Mouse (Mus musculus): ENCODE data around the gene Il25. TPM values are rescaled to one million over a fixed set of nuclear protein-coding genes. Genes with fewer than 3 reads are reported as not detected.
"Not testable (repeated sequence)": the region's sequence is repeated elsewhere in the genome, so short reads cannot be mapped to it uniquely, and the experiment has no call there.

Il25 gene
- polyA plus RNA-seq, 1 experiment from 2014 or later, result not detected

DNA sequence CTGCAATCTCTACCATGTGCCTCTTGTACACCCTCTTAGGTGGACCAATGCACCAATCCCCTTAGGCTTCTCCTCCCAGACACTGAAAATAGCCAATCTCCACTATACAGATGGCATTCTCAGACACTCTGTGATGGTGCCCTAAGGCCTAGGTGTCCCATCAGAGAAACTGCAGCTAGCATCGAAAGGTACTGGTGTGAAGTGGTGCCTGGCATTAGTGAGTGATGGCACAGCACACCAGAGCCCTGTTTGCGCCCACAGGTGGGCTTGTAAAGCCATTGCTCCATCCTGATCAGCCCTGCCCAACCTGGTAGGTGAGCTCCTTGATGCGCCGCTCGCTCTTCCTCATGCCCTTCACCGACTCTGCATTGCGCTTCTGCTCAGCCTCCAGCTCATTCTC is 11.5 kb downstream of the Il25 start:
- no peak overlapping the region for H3K4me2 ChIP-seq (replicated peaks; ENCODE audit: low read depth, low read length)
- H3K9me3 ChIP-seq (ENCODE audit: control insufficient read depth, low read depth, low read length), result no peaks in the 10 kb centered on the region
- no peaks in the 10 kb centered on the region for H3K36me3 ChIP-seq (ENCODE audit: control insufficient read depth, insufficient read depth, low read length)
- 97% methylated on average over 7 of the region's 7 CpGs for WGBS
- H3K27me3 ChIP-seq (ENCODE audit: control insufficient read depth, insufficient read depth, low read length), result no peaks in the 10 kb centered on the region
- no peak overlapping the region for H3K27ac ChIP-seq (ENCODE audit: low read length)
- no peak overlapping the region for H3K4me3 ChIP-seq (ENCODE audit: low read depth, low read length)
- H3K9ac ChIP-seq (replicated peaks; ENCODE audit: low read depth, low read length), result no peak overlapping the region
- H3K4me1 ChIP-seq (ENCODE audit: control insufficient read depth, insufficient read depth, low read length), result no peaks in the 10 kb centered on the region
- ATAC-seq (ENCODE audit: insufficient number of reproducible peaks, insufficient read depth, low FRiP score, low read depth), result no peak

DNA sequence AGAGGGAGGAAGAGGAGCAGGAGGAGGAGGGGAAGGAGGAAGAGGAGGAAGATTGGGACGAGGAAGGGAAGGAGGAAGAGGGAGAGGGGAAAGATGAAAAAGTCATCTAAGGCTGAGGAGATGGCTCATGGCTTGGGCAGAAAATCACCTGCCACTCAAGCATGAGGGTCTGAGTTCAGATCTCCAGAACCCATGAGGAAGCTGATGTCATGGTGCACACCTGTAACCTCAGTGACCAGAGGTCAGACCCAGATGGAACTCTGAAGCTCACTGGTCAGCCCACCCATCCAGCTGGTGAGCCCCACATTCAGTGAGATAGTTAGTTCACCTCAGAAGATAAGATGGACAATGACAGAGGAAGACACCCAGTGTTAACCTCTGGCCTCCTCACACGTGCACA is 12.4 kb downstream of the Il25 start:
- no peaks in the 10 kb centered on the region for H3K4me1 ChIP-seq (ENCODE audit: control insufficient read depth, insufficient read depth, low read length)
- no peaks in the 10 kb centered on the region for H3K36me3 ChIP-seq (ENCODE audit: control insufficient read depth, insufficient read depth, low read length)
- no peaks in the 10 kb centered on the region for H3K27me3 ChIP-seq (ENCODE audit: control insufficient read depth, insufficient read depth, low read length)
- WGBS, result 60% methylated on average over 2 of the region's 2 CpGs
- no peak overlapping the region for H3K4me2 ChIP-seq (replicated peaks; ENCODE audit: low read depth, low read length)
- no peaks in the 10 kb centered on the region for H3K9me3 ChIP-seq (ENCODE audit: control insufficient read depth, low read depth, low read length)
- no peak overlapping the region for H3K9ac ChIP-seq (replicated peaks; ENCODE audit: low read depth, low read length)
- ATAC-seq (ENCODE audit: insufficient number of reproducible peaks, insufficient read depth, low FRiP score, low read depth), result no peak
- H3K4me3 ChIP-seq (ENCODE audit: low read depth, low read length), result no peak overlapping the region
- H3K27ac ChIP-seq (ENCODE audit: low read length), result no peak overlapping the region

DNA sequence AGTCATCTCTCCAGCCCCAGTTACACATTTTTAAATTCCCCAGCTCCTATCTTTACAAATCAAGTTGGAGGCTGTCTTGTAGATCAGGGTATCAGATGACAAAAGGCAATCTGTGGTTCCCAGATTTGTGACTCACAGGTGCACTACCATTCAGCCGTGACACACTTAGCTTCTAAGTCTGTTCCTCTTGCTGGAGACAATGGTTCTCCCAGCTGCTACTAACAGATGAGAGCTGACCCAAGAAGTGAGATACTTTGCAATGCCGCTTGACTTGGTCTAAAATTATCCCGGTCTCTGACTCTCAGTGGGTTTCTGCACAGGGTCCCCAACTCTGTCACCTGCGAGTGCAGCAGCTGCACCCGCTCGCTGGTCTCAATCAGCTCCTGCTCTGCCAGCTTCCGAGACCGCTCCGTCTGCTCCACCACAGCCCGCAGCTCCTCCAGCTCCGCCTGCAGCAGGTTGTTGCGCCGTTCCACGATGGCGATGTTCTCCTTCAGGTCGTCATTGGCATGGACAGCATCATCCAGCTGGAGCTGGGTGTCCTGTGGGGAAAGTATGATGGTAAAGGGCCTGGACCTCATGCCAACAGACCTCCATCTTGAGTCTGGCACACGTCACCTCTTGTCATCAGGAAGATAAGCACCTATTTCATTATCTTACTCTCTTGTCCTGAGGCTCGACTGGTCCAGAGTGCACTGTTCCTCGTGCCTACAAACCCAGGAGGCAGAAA is 13.6 kb downstream of the Il25 start:
- H3K27ac ChIP-seq (ENCODE audit: low read length), result no peak overlapping the region

DNA sequence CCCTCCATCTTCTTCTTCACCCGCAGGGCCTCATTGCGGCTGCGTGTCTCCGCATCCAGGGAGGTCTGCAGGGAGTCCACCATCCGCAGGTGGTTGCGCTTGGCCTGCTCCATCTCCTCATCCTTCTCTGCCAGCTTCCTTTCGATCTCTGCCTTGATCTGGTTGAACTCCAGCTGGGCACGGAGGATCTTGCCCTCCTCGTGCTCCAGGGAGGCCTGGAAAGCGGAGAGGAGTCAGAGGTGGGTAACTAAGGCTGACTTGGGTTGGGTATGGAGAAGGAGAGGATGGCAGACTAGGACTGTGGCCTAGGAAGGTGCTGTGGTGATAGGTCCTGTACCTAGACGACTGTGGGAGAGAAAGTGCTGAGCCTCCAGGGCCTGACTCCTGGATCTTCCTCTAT is 14.5 kb downstream of the Il25 start:
- not testable (repeated sequence) for H3K36me3 ChIP-seq (ENCODE audit: control insufficient read depth, insufficient read depth, low read length); H3K4me2 ChIP-seq (replicated peaks; ENCODE audit: low read depth, low read length); H3K27me3 ChIP-seq (ENCODE audit: control insufficient read depth, insufficient read depth, low read length); H3K27ac ChIP-seq (ENCODE audit: low read length); ATAC-seq (ENCODE audit: insufficient number of reproducible peaks, insufficient read depth, low FRiP score, low read depth); H3K9ac ChIP-seq (replicated peaks; ENCODE audit: low read depth, low read length); H3K9me3 ChIP-seq (ENCODE audit: control insufficient read depth, low read depth, low read length); H3K4me1 ChIP-seq (ENCODE audit: control insufficient read depth, insufficient read depth, low read length); H3K4me3 ChIP-seq (ENCODE audit: low read depth, low read length)
- WGBS, result 81% methylated on average over 8 of the region's 11 CpGs

More for the DNA sequence above, 13.6 kb downstream of the Il25 start:
- H3K4me1 ChIP-seq (ENCODE audit: control insufficient read depth, insufficient read depth, low read length), result no peaks in the 10 kb centered on the region
- H3K27me3 ChIP-seq (ENCODE audit: control insufficient read depth, insufficient read depth, low read length), result no peaks in the 10 kb centered on the region
- no peaks in the 10 kb centered on the region for H3K36me3 ChIP-seq (ENCODE audit: control insufficient read depth, insufficient read depth, low read length)
- no peak for ATAC-seq (ENCODE audit: insufficient number of reproducible peaks, insufficient read depth, low FRiP score, low read depth)
- no peak overlapping the region for H3K4me3 ChIP-seq (ENCODE audit: low read depth, low read length)
- H3K4me2 ChIP-seq (replicated peaks; ENCODE audit: low read depth, low read length), result no peak overlapping the region
- WGBS, result 78% methylated on average over 19 of the region's 19 CpGs
- no peak overlapping the region for H3K9ac ChIP-seq (replicated peaks; ENCODE audit: low read depth, low read length)
- H3K9me3 ChIP-seq (ENCODE audit: control insufficient read depth, low read depth, low read length), result no peaks in the 10 kb centered on the region

DNA sequence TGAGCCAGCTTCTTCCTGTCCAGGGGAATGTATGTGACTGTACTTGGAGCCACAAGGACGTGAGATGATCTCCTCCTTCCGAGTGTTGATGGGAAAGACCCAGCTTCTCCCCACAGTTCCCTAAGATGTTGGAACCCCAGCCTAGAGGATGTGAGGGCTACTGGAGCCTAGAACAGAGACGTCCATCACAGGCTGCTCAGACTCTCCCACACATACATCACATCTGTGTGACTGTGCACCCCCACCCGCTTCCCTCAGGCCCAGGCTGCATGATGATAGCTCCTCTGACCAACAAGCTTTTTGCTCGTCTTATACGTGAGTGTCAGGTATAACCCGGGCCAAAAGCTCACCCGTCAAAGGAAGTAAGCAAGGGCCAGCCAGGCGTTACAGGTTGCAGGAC is 16.3 kb downstream of the Il25 start:
- WGBS, result 86% methylated on average over 9 of the region's 9 CpGs

DNA sequence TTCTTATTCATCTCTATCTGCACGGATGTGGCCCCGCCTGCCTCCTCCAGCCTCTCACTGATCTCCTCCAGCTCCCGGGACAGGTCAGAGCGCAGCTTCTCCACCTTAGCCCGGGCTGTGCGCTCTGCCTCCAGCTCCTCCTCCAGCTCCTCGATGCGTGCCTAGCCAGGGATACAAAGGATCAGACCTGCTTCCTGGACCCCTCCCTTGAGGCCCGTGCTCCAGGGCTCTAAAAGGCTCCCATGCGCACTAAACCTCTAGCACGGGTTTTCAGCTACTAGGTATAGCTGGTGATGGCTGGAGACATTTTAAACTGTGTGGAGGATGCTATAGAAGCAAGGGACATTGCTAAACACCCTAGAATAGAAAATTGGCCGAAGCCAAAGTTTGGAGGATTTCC is 18.0 kb downstream of the Il25 start:
- H3K4me1 ChIP-seq (ENCODE audit: control insufficient read depth, insufficient read depth, low read length), result no peaks in the 10 kb centered on the region
- 56% methylated on average over 12 of the region's 12 CpGs for WGBS
- no peak overlapping the region for H3K9ac ChIP-seq (replicated peaks; ENCODE audit: low read depth, low read length)
- no peak overlapping the region for H3K27ac ChIP-seq (ENCODE audit: low read length)
- H3K4me2 ChIP-seq (replicated peaks; ENCODE audit: low read depth, low read length), result no peak overlapping the region
- H3K4me3 ChIP-seq (ENCODE audit: low read depth, low read length), result no peak overlapping the region
- no peaks in the 10 kb centered on the region for H3K9me3 ChIP-seq (ENCODE audit: control insufficient read depth, low read depth, low read length)
- ATAC-seq (ENCODE audit: insufficient number of reproducible peaks, insufficient read depth, low FRiP score, low read depth), result no peak
- no peaks in the 10 kb centered on the region for H3K36me3 ChIP-seq (ENCODE audit: control insufficient read depth, insufficient read depth, low read length)
- no peaks in the 10 kb centered on the region for H3K27me3 ChIP-seq (ENCODE audit: control insufficient read depth, insufficient read depth, low read length)

More for the DNA sequence above, 16.3 kb downstream of the Il25 start:
- H3K4me2 ChIP-seq (replicated peaks; ENCODE audit: low read depth, low read length), result no peak overlapping the region
- no peak overlapping the region for H3K9ac ChIP-seq (replicated peaks; ENCODE audit: low read depth, low read length)
- no peaks in the 10 kb centered on the region for H3K36me3 ChIP-seq (ENCODE audit: control insufficient read depth, insufficient read depth, low read length)
- no peak for ATAC-seq (ENCODE audit: insufficient number of reproducible peaks, insufficient read depth, low FRiP score, low read depth)
- no peak overlapping the region for H3K27ac ChIP-seq (ENCODE audit: low read length)
- H3K4me3 ChIP-seq (ENCODE audit: low read depth, low read length), result no peak overlapping the region
- no peaks in the 10 kb centered on the region for H3K4me1 ChIP-seq (ENCODE audit: control insufficient read depth, insufficient read depth, low read length)
- no peaks in the 10 kb centered on the region for H3K9me3 ChIP-seq (ENCODE audit: control insufficient read depth, low read depth, low read length)
- H3K27me3 ChIP-seq (ENCODE audit: control insufficient read depth, insufficient read depth, low read length), result no peaks in the 10 kb centered on the region

DNA sequence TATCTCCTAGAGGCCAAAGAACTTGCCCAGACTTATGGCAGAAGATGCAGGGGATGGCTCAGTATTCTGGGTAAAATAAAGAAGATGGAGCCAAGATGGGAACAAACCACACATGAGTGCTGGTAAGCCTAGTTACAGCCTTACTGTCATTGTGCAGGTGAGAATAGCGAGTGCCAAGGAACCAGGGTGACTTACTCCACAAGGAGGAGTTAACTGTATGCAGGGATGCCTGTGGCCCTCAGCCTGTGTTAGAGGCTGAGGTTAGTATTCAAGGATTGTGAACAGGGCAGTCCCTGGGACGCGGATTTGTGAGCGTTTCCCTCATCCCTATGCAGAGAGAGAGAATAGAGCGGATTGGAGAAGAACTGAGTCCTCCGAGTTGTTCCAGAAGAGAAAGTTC is 19.1 kb downstream of the Il25 start:
- H3K4me3 ChIP-seq (ENCODE audit: low read depth, low read length), result no peak overlapping the region
- no peak for ATAC-seq (ENCODE audit: insufficient number of reproducible peaks, insufficient read depth, low FRiP score, low read depth)
- WGBS, result 85% methylated on average over 6 of the region's 6 CpGs
- H3K27me3 ChIP-seq (ENCODE audit: control insufficient read depth, insufficient read depth, low read length), result no peaks in the 10 kb centered on the region
- no peak overlapping the region for H3K27ac ChIP-seq (ENCODE audit: low read length)
- no peak overlapping the region for H3K4me2 ChIP-seq (replicated peaks; ENCODE audit: low read depth, low read length)
- H3K9ac ChIP-seq (replicated peaks; ENCODE audit: low read depth, low read length), result no peak overlapping the region
- H3K36me3 ChIP-seq (ENCODE audit: control insufficient read depth, insufficient read depth, low read length), result no peaks in the 10 kb centered on the region
- H3K4me1 ChIP-seq (ENCODE audit: control insufficient read depth, insufficient read depth, low read length), result no peaks in the 10 kb centered on the region
- H3K9me3 ChIP-seq (ENCODE audit: control insufficient read depth, low read depth, low read length), result no peaks in the 10 kb centered on the region

DNA sequence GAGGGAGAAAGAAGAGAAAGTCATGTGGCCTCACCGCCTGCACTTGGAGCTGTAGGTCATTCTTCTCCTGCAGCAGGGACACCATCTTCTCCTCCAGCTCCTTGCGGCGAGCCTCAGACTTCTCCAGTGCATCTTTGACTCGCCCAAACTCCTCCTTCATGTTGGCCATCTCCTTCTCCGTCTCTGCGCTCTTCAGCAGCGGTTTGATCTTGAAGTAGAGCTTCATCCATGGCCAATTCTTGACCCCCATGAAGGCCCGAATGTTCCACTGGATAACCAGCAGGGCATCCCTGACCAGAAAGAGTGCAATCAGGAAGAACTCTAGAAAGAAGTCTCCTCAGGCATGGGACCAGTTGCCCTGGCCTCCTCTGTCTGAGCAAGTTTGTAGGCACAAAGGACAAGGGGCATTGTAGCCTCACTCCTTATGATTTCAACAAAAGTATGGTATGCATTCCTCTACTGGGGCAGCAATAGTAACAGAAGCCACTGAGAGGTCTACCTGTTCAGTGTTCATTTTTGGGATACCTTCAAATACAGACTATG is 21.2 kb downstream of the Il25 start:
- ATAC-seq (ENCODE audit: insufficient number of reproducible peaks, insufficient read depth, low FRiP score, low read depth), result no peak
- no peaks in the 10 kb centered on the region for H3K4me1 ChIP-seq (ENCODE audit: control insufficient read depth, insufficient read depth, low read length)
- 85% methylated on average over 8 of the region's 8 CpGs for WGBS
- no peak overlapping the region for H3K9ac ChIP-seq (replicated peaks; ENCODE audit: low read depth, low read length)
- no peak overlapping the region for H3K4me2 ChIP-seq (replicated peaks; ENCODE audit: low read depth, low read length)
- no peak overlapping the region for H3K27ac ChIP-seq (ENCODE audit: low read length)
- no peaks in the 10 kb centered on the region for H3K36me3 ChIP-seq (ENCODE audit: control insufficient read depth, insufficient read depth, low read length)
- H3K4me3 ChIP-seq (ENCODE audit: low read depth, low read length), result no peak overlapping the region
- H3K9me3 ChIP-seq (ENCODE audit: control insufficient read depth, low read depth, low read length), result no peaks in the 10 kb centered on the region
- H3K27me3 ChIP-seq (ENCODE audit: control insufficient read depth, insufficient read depth, low read length), result no peaks in the 10 kb centered on the region

DNA sequence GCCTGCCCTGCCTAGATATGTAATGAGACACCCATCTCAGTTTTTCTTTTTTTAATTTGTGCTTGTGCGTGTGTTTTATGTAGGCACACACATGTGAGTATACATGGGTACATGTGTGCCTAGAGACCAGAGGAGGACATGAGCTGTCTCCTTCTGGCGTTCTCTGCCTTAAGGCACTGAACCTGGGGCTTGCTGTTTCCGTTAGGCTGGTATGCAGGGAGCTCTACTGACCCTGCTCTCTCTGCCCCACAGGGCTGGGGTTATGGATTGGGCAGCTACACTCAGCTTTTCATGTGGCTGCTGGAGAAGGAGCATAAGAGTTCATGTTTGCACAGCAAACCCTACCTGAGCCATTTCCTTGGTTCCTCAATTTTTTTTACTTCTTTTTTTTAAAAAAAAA is 22.0 kb downstream of the Il25 start:
- Histone ChIP-seq H3K4me3 (ENCODE audit: low read depth, low read length) (no peak overlapping the region), H3K4me1 (ENCODE audit: control insufficient read depth, insufficient read depth, low read length) (no peaks in the 10 kb centered on the region), H3K4me2 (replicated peaks; ENCODE audit: low read depth, low read length) (no peak overlapping the region), H3K27ac (ENCODE audit: low read length) (no peak overlapping the region), H3K36me3 (ENCODE audit: control insufficient read depth, insufficient read depth, low read length) (no peaks in the 10 kb centered on the region), H3K9me3 (ENCODE audit: control insufficient read depth, low read depth, low read length) (no peaks in the 10 kb centered on the region), H3K27me3 (ENCODE audit: control insufficient read depth, insufficient read depth, low read length) (no peaks in the 10 kb centered on the region), H3K9ac (replicated peaks; ENCODE audit: low read depth, low read length) (no peak overlapping the region)
- no peak for ATAC-seq (ENCODE audit: insufficient number of reproducible peaks, insufficient read depth, low FRiP score, low read depth)
- 77% methylated on average over 3 of the region's 3 CpGs for WGBS

Measured in stomach, embryonic 14.5 days (tissue).